Mouse (Mus musculus): ENCODE results near the gene Eno4.

- TF ChIP-seq CTCF (conservative IDR thresholded peaks at IDR 0.05; ENCODE audit: low read length) = no peak
- TF ChIP-seq NANOG (IDR thresholded peaks at IDR 0.05; ENCODE audit: borderline replicate concordance, low read length) = no peak
- TF ChIP-seq POU5F1 (IDR thresholded peaks at IDR 0.05; ENCODE audit: borderline replicate concordance, low read length) = no peak
Observed at GRCm38 (mm10) chr19:59002827-59003226, 59.6 kb downstream of the Eno4 start.
